Mouse (Mus musculus): ENCODE measurements around the gene Serpinb3d. TPM values are rescaled to one million over a fixed set of nuclear protein-coding genes. Genes with fewer than 3 reads are reported as not detected.
"Not testable (repeated sequence)": the region's sequence is repeated elsewhere in the genome, so short reads cannot be mapped to it uniquely, and the experiment has no call there.

The Serpinb3d gene
- polyA plus RNA-seq (2016; fragmentation: Nextera tagmentation; extraction: Ambion mirVana) = not detected in 2 replicates

DNA sequence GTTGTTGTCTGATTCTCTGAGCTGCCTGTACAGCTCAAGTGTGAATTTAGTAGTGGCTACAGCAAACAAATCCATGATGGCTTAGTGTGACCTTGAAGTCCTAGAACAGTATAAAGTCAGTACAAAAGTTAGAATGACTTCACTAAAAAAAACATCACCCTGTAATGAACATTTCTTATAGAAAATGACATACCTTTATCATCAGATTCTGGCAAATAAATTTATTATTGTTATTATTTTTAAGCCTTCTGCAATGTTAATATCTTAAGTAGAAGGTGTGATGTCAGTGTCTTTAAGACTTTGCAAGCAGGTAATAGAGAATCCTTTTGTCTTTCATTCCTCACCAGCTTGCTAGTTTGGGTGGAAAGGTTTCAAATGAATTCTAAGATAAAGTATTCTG lies at the start of gene Serpinb3d:
Gene Serpinb3d (minus strand): TSS at position 101 of the 400 bp plus-strand sequence.
- H3K27ac ChIP-seq = no peak within 1 kb of the TSS
- H3K27me3 ChIP-seq = no peaks in the 10 kb centered on the region
- H3K9me3 ChIP-seq = no peaks in the 10 kb centered on the region
- H3K4me2 ChIP-seq (replicated peaks) = no peak within 1 kb of the TSS
- H3K9ac ChIP-seq = no peak within 1 kb of the TSS
- ATAC-seq (ENCODE audit: insufficient number of reproducible peaks, insufficient read depth, low FRiP score, low TSS enrichment) = no peak
- no peaks in the 10 kb centered on the region for H3K4me1 ChIP-seq
- H3K36me3 ChIP-seq = no peaks in the 10 kb centered on the region
- H3K4me3 ChIP-seq = no peak within 1 kb of the TSS

DNA sequence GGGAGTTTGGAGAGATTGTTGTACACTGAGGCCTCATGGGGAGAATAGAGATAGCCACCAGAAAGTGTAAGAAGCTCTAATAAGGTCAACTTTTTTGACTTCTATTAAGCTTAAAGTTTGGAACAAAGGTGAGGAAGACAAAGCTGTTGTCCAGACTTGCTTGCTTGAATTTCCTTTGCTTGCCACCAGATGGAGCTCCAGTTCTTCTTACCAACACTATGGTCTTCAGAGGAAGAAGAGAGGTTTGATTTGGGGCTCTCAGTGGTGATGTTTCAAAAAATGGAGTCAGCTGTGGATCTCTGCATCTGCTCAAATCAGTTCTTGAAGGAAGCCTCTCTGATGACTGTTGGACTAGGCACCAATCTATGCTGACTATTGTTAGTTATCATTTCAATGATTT lies 44.1 kb upstream of the Serpinb3d start:
- not testable (repeated sequence) for H3K4me2 ChIP-seq (replicated peaks); H3K27ac ChIP-seq; H3K9me3 ChIP-seq; H3K36me3 ChIP-seq; H3K27me3 ChIP-seq; H3K9ac ChIP-seq; H3K4me3 ChIP-seq; H3K4me1 ChIP-seq; ATAC-seq (ENCODE audit: insufficient number of reproducible peaks, insufficient read depth, low FRiP score, low TSS enrichment)

DNA sequence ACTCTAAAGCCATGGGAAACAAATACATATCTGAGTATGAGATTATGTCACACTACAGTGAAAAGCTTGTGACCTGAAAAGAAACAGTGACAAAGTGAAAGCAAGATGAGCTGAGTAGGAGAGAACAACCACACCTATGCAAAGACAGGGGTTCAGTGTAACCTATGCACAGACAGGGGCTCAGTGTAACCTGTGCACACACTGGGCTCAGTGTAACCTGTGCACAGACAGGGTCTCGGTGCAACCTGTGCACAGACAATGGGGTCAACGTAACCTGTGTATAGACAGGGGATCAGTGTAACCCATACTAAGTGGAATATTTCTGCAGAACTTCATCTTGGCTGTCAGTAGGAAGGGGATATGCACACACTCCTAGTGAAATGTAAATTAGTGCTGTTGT lies 15.1 kb upstream of the Serpinb3d start:
- Histone ChIP-seq H3K4me2 (replicated peaks) (no peak overlapping the region), H3K9me3 (no peaks in the 10 kb centered on the region), H3K9ac (no peak overlapping the region), H3K4me1 (no peaks in the 10 kb centered on the region), H3K27me3 (no peaks in the 10 kb centered on the region), H3K4me3 (no peak overlapping the region), H3K27ac (no peak overlapping the region), H3K36me3 (no peaks in the 10 kb centered on the region)
- ATAC-seq (ENCODE audit: insufficient number of reproducible peaks, insufficient read depth, low FRiP score, low TSS enrichment) = no peak
- 82% methylated on average over 2 of the region's 2 CpGs for WGBS

DNA sequence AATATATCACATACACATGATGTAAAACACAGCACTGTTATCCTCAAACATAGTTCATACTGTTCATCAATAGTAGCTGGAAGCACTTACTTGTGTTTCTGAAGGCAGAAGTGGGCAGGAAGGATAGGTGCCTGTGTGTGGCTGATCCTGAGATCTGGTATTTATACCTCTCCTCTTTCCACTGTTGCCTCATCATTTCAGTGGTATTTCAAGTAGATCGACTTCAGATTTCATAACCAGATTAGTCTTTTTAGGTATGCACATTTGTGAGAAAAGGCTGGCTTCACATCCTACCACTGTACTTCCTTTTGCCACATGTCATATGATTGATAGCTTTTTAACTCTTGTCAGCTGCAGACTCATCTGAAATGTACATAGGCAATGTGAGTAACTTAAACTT lies 31.1 kb downstream of the Serpinb3d start, which contains the start of gene Serpinb3a:
Gene Serpinb3a (minus strand): TSS at position 101 of the 400 bp plus-strand sequence.
- Histone ChIP-seq H3K4me2 (replicated peaks) (no peak within 1 kb of the TSS), H3K9ac (no peak within 1 kb of the TSS), H3K27ac (no peak within 1 kb of the TSS), H3K27me3 (no peaks in the 10 kb centered on the region), H3K4me1 (no peaks in the 10 kb centered on the region), H3K4me3 (no peak within 1 kb of the TSS), H3K36me3 (no peaks in the 10 kb centered on the region), H3K9me3 (no peaks in the 10 kb centered on the region)
- 88% methylated on average over 1 of the region's 1 CpGs for WGBS
- no peak for ATAC-seq (ENCODE audit: insufficient number of reproducible peaks, insufficient read depth, low FRiP score, low TSS enrichment)

DNA sequence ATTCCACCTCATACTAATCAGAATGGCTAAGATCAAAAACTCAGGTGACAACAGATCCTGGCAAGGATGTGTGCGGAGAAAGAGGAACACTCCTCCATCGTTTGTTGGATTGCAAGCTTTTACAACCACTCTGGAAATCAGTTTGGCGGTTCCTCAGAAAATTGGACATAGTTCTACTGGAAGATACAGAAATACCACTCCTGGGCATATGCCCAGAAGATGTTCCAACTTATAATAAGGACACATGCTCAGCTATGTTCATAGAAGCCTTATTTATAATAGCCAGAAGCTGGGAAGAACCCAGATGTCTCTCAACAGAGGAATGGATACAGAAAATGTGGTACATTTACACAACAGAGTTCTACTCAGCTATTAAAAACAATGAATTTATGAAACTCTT lies 49.1 kb downstream of the Serpinb3d start:
- not testable (repeated sequence) for H3K36me3 ChIP-seq; H3K27ac ChIP-seq; ATAC-seq (ENCODE audit: insufficient number of reproducible peaks, insufficient read depth, low FRiP score, low TSS enrichment); H3K9me3 ChIP-seq; H3K4me3 ChIP-seq; H3K4me1 ChIP-seq; H3K9ac ChIP-seq; H3K4me2 ChIP-seq (replicated peaks); H3K27me3 ChIP-seq
- 89% methylated on average over 3 of the region's 3 CpGs for WGBS

Other genes starting within 250 kb of the Serpinb3d start
- 1.3 and 1.9 TPM in 2 replicates for gene Serpinb5, start 222.3 kb downstream of the Serpinb3d start, polyA plus RNA-seq (2016; fragmentation: Nextera tagmentation; extraction: Ambion mirVana)
- not detected in 2 replicates for gene Serpinb12, start 149.1 kb downstream of the Serpinb3d start, polyA plus RNA-seq (2016; fragmentation: Nextera tagmentation; extraction: Ambion mirVana)
- gene Serpinb13, start 102.5 kb downstream of the Serpinb3d start, polyA plus RNA-seq (2016; fragmentation: Nextera tagmentation; extraction: Ambion mirVana) = not detected in 2 replicates
- gene Serpinb3a, start 31.2 kb downstream of the Serpinb3d start, polyA plus RNA-seq (2016; fragmentation: Nextera tagmentation; extraction: Ambion mirVana) = not detected in 2 replicates
- gene Serpinb3b, start 194.9 kb upstream of the Serpinb3d start, polyA plus RNA-seq (2016; fragmentation: Nextera tagmentation; extraction: Ambion mirVana) = not detected in 2 replicates
- gene Serpinb3c, start 194.9 kb upstream of the Serpinb3d start, polyA plus RNA-seq (2016; fragmentation: Nextera tagmentation; extraction: Ambion mirVana) = not detected in 2 replicates

Data from embryonic facial prominence, embryonic 12.5 days (tissue).